Mouse (Mus musculus) bone marrow, adult 2 months (tissue): ENCODE measurements at regions not wholly inside any gene's neighbourhood (a gene's known extent, or its start where the extent isn't known, plus 50 kb on each side); places are given as distances from the start of the nearest gene placed in this dataset.

Experiments used
- CTCF ChIP-seq: fragments of 200-500 bp; IDR thresholded peaks from 2 replicates; pipeline ENCODE4 v1.5.1; 2011; ENCODE audit warnings: low read length, control low read depth; ENCODE audit not compliant: control insufficient read depth, insufficient read depth
- POLR2A ChIP-seq: fragments of 200-500 bp; IDR thresholded peaks from 2 replicates; pipeline ENCODE4 v1.6.1; 2011; ENCODE audit warnings: low read depth, mild to moderate bottlenecking, control low read depth, low read length, borderline replicate concordance; ENCODE audit not compliant: control insufficient read depth

DNA sequence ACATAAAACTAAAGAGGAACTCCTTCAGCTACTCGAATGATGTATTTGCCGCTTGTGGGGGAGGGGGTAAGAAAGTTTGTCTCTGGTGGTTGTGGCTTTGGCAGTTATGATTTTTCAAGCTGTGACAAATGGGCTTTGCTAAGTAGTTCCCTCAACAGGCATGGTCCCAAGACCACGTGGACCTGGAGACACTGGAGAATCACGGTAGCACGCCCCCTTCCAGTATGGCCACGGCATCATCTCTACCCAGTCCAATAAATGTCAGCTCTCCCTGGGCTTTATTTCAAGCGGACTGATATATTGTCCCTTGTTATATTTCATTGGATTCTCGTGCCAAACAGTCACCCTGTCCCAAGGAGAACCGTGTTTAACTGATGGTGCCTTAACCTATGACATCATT, 65.3 kb upstream of the Pmfbp1 start:
- TF ChIP-seq CTCF = no peak
- no peak for TF ChIP-seq POLR2A
